Mouse (Mus musculus) layer of hippocampus, postnatal 36 days (tissue): ENCODE results near the gene Plekha3. TPM values are rescaled to one million over a fixed set of nuclear protein-coding genes. Genes with fewer than 3 reads are reported as not detected.
A peak's percentile ranks its signal among the peaks of the same experiment; 100 is the strongest.

Experiments
- DNase-seq, 2 experiments: peaks; one replicate each; pipeline ENCODE4 v3.0.0; 2022
- total RNA-seq, 2 experiments: library from RNA; stranded (reverse); gene quantifications; 2 replicates each; pipeline ENCODE4 v1.2.3; 2021

Plekha3 gene
- total RNA-seq, 2 experiments from 2014 or later: 49.7 to 50.1 TPM

DNA sequence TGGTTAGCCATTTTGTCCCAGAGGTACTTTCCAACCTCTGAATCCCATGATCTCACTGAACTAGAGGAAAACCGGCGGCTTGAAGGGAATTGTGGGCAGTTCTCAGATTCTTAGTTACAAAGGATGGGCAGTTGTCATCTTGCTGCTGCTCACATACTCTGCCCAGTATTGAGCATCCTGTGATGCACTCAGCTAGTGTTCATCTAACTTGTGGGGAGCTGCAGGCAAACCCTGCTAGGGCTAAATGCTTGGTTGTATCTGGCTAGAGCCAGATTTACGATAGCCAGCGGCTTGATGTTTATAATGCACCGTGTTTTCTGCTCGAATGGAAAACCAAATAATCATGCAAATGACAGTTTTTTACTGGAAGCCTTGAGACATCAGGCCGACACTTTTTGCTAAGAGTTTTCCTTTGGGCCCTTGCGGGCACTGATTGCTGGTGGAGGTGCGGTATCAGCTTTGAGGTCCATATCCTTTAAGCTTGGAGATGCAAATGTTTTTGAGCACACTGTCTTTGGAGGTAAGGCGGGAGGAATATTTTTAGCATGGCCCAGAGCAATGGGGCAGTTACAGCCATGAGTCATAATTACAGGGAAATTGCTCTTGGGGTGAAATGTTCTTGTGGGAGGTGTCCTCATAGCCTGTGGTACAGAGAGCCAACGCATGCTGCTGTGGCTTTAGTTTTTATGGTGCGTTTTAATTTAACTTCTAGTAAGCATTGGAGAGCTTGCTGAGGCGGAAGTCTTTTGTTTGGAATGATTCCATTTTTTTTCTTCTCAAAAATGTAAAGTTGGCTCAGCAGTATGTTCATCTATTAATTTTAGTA lies 1.5 kb downstream of the Plekha3 start:
- no peak for DNase-seq

DNA sequence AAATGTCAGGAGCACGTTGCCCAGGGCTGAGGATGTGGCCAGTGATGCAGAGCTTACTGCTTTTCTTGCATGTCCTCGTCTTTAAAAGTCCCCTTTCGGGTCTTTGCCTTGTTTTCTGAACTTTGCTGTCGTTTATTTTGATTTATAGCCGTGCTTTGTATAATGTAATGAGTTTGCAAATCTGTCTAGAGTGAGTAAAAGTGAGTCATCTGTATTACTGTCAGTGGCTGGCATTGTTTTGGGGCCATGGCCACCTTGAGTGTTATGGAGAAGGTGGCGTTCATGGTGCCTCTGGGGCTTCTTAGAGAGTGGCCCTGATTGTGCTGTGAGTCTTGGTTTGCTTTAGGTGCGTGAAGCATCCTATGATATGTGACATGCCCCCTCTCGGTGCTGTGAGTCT lies 7.2 kb downstream of the Plekha3 start:
- no peak for DNase-seq

DNA sequence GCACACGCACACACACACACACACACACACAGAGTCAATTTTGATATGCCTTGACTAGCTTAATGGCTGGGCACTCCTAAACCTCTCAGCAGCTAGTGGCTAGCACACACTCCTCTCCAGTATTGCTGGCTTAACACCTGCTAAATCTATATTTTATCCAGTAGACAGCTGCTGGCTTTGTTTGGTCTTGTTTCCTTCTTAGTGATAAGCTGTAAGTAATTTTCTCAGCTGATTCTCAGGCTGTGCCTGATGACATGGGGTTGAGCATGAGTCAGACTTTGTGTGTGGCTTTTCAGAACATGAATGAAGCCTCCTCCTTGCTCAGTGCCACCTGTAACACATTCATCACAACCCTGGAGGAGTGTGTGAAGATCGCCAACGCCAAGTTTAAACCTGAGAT lies 11.9 kb downstream of the Plekha3 start:
- DNase-seq: no peak

DNA sequence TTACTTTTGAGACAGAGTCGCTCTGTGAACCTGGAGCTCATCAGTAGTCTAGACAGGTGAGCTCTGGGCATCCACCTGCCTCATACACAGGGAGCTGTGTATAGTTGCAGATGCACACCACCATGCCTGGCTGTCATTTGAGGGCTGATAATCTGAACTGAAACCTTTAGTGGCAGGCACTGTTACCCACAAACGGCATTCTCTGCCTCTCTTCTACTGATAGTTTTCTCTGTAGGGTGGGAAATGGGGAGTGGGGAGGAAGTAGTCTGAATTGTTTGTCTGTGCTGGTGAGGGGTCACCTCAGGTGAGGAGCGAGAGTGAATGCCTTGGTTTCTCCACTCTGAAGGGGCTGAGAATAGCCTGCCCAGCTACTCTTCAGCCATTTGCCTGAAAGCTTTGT lies 12.5 kb downstream of the Plekha3 start:
- DNase-seq: no peak

DNA sequence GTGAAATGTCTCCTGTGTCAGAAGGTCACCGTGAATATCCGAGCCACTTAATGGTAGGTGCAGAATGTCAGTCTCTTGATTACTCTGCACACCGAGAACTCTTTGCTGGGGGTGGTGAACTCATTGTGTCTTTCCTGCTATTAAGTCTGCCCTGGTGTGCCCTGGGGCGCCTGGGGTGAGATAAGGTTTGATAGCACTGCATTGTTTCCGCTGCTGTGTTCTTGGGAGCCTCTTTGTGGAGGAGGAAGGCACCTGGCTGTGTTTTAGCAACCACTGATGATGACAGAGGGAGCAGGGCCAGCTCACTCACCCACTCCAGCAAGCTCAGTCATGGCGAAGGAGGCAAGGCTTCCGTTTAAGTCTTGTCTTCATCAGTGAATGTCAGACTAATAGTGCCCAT lies 13.1 kb downstream of the Plekha3 start:
- DNase-seq: peak in 1 of 2 experiments; percentile 18

DNA sequence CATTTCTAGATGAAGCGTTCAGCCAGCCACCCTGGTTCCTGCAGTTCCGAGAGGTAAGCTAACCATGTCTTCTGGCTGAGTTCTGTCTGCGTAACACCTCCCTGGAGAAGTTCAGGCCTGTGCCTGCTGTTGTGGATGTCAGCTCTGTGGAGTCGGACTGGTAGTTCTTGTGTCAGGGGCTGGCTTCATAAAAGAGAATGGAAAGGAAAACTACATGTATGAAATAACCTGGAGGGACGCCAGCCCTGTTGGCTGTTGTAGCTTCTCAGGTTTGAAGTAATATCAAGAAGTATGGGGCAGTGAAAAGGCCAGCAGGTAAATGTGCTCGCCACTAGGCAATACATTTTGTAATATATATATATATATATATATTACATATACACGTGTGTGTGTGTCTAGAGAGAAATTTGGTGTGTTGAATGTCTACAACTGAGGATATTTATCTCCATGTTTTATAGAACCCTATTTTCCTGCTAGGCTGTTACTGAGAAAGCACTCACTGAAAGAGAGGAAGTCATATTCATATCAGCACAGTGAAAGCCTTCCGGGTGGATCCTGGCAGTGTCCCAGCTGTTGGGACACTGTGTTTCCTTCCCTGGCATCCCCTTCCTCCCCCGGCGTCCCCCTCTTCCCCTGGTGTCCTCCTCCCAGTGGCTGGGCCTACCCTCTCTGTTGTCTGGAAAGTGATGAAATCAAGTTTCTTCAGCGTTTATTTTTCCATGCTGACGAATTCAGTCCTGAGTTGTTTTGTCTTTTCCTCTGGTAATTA lies 15.5 kb downstream of the Plekha3 start:
- DNase-seq: no peak

DNA sequence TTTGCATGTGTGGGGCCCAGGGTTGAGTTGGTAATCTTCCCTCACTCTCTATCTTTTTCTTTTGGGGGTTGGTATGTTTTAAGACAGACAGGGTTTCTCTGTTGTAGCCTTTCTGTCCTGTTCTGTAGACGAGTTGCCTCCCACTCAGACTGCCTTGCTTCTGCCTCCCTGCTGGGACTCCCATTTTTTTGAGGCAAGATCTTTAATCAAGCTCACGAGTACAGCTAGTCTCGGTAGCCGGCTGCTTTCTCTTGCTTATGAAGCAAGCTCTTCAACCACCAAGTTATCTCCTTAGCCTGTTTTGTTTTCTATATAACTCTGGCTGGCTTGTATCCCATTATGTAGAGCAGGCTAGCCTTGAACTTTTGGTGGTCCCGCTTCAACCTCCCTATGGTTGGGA lies 18.7 kb downstream of the Plekha3 start:
- no peak for DNase-seq

DNA sequence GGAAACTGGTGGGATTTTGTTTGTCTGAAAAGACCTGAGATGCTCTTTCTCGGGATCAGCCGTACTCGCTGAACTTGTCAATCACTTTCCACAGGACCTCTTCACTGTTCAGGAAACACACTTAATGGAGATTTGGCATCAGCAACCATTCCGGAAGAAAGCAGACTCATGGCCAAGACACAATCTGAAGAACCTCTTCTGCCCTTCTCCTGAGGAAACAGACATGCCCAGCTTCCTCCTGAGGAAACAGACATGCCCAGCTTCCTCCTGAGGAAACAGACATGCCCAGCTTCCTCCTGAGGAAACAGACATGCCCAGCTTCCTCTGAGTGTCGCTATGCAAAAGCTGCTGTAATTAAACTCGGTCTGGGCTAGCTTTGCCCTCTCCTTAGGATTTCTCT lies 20.2 kb downstream of the Plekha3 start:
- no peak for DNase-seq

DNA sequence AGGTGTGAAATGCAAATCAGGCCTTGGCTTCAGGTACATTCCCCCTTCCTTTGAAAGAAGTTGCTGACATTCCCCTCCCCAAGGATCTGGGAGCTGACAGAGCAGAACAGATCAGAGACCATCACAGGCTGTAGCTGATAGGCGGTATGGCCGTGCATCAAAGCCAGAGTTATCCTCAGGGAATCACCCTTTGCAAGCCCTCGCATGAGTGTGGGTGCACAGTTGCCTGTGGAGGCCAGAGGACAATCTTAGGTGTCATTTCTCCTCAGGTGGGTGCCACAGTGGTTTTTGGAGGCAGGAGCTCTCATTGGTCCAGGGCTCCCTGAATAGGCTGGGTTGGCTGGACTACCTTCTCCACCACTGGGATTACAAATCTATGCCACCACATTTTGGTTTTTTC lies 27.1 kb downstream of the Plekha3 start:
- DNase-seq: no peak

DNA sequence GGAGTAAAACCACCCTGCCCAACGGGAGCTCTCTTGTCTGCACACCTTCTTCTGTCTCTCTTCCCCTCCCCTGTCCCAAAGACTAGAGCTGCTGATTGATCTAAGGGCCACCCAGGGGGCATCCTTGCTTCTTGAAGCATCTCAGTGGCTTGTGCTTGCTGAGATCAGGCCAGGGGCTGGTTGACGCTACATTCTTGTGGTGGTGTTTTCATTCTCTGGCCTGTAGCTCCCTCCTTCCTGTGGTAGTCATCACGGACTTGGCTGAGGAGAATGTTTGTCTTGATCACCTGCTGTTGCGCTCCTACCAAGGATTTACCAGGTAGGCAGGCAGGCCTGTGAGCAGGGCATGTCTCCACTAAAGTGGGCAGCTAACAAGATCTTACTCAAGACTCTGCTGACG lies 27.7 kb downstream of the Plekha3 start:
- no peak for DNase-seq

DNA sequence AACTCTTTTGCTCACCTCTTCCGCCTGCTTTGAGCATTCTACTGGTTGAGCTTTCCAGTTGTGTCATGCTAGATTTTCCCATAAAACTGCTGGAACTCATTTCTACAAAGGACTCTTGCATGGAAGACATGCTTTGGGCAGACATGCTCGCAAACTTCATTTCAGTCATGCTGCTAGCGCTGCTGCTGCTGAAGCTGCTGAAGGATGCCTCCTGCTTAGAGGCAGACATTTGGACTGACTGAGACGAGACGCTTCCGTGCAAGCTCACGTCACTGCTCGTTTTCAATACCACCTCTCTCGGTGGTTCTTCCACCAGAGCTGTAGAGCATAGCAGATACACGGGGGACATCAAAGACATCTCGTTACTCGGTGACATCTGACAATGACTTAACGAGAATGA lies 30.6 kb downstream of the Plekha3 start:
- DNase-seq: no peak

DNA sequence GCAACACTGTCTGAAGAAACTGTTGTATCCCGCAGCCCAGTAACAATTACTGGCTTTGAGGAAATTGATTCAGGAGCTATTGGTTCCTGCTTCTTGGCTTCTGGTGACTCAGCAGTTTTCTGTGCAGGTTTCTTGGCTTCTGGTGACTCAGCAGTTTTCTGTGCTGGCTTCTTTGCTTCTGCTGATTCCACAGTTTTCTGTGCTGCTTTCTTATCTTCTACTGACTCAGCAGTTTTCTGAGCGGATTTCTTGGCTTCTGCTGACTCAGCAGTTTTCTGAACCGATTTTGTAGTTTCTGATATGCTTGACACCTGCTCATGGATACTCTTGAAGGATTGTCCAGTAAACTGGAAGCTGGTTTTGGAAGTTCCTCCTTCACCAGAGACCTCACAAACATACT lies 33.4 kb downstream of the Plekha3 start:
- no peak for DNase-seq

DNA sequence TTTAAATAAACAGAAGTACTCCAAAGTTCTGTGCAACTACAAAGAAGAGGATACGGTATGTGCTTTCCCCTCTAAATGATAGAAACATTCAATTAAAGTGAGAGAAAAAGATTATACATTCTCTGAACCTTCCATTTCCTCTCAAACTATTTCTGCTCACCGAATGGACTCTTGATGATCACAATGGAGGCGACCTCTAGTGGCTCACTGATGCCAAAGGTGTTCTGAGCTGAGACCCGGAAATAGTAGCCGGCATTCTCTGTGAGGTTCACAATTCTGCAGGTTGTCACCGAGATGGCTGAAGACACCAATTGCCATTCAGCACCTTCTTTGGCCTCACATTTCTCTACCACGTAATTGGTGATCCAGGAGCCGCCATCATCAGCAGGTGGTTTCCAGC lies 39.9 kb downstream of the Plekha3 start:
- DNase-seq: no peak

DNA sequence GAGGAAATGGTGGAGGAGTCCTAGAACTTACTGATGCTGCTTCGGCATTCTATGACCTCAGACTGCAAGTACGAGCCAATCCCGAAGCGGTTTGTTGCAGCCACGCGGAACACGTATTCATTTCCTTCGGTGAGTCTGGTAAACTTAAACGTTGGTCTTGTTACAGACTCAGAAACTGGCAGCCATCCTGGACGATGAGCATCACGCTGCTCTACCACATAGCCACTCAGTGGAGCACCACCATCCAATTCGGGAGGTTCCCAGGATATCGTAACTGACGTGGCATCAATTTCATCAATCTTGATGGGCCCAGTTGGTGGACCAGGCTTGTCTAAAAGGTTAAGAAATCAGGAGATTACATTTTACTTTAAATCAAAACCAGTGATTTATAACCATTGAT lies 44.6 kb downstream of the Plekha3 start:
- no peak for DNase-seq

Other genes starting within 250 kb of the Plekha3 start
- gene Prkra, start 27.3 kb upstream of the Plekha3 start, total RNA-seq: 10 to 100 TPM; 15.7 to 16.9 TPM
- gene Pjvk, start 26.8 kb upstream of the Plekha3 start, total RNA-seq: not detected
- 1 to 10 TPM; 4.6 to 5.1 TPM for gene Fkbp7, start 2.2 kb upstream of the Plekha3 start, total RNA-seq